Mouse (Mus musculus) NIH3T3 (cell line): Measurements from ENCODE around the gene Gabra5.
A peak's percentile ranks its signal among the peaks of the same experiment; 100 is the strongest.

ENCODE experiments used
- DNase-seq: peaks from one replicate; pipeline ENCODE4 v3.0.0-alpha.2; 2012; ENCODE audit warnings: low read depth

Gene Gabra5

DNA sequence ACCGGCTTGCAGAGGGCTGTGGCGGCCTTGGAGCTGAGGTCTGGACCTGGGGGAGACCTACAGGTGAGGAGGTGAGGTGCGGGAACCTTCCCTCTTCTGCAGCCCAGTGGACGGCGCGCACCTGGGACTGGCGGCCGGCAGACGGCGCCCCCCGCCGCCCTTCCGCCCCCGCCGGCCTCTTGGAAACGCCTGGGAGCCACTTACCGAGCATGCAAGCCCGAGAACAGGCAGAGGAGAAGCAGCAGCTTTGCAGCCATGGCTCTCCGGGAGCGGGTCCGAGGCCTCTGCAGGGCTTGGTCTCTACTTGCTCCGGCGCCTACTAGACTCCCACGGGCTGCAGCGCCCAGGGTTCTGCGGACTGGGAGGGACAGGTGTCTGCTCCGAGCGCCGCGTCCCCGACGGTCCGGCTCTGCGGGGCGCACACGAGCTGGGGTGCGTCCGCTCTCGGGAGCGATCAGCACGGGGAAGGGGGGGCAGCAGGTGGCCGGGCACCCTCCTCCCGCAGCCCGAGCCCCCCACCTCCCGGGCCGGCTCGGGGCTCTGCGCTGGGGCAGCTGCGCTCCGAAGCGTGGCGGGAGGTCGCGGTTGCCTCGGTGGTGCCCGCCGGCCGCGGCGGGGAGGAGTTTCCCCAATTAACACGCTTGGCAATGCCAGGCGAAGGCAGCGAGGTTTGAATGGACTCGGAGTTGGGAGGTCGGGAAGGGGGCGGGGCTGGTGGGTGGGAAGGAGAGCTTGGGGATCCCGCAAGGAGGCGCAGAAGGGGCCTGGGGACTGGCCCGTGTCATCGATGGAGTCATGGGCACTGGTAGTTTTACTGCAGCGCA is 123.1 kb downstream of the Gabra5 start, which contains the start of gene Gabrg3:
Gene Gabrg3, minus strand, starts transcription at position 672 of the 824 bp plus-strand sequence.
- no peak for DNase-seq

DNA sequence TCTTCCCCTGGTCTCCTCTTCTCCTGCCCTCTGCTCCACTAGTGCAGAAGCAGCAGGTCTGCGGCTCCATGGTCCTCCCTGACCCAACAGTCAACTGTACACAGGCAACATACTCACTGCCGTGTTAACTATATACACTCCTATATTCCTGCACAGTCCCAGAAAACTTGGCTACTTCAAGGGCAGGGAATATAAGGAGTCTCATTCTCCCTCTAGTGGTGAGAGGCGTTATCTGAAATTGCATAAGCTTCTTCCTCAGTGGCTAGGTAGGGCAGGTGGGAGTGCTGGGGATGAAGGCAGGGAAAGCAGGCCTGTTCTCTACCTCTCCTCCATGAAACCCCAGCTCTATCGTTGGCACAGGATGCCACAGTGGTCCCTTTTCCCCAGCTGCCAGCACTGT is 125.7 kb downstream of the Gabra5 start:
- peak; percentile 37 for DNase-seq

DNA sequence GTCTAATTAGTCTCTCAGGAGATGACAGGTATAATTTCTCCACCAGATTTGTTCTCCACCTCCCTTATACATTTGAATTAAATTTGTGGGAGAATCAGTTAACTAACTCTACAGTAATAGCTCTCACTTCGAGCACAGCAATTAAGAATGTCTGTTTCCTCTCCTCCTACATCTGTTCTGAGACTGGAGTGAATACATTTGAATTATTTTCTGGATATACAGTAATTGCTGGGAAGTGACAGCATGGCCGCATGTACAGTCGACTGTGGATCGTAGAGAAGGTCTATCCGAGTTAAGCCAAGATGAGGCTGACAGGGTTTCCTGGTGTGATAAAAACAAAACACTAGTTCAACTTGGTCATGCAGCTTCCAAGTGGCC is 143.9 kb downstream of the Gabra5 start:
- no peak for DNase-seq

DNA sequence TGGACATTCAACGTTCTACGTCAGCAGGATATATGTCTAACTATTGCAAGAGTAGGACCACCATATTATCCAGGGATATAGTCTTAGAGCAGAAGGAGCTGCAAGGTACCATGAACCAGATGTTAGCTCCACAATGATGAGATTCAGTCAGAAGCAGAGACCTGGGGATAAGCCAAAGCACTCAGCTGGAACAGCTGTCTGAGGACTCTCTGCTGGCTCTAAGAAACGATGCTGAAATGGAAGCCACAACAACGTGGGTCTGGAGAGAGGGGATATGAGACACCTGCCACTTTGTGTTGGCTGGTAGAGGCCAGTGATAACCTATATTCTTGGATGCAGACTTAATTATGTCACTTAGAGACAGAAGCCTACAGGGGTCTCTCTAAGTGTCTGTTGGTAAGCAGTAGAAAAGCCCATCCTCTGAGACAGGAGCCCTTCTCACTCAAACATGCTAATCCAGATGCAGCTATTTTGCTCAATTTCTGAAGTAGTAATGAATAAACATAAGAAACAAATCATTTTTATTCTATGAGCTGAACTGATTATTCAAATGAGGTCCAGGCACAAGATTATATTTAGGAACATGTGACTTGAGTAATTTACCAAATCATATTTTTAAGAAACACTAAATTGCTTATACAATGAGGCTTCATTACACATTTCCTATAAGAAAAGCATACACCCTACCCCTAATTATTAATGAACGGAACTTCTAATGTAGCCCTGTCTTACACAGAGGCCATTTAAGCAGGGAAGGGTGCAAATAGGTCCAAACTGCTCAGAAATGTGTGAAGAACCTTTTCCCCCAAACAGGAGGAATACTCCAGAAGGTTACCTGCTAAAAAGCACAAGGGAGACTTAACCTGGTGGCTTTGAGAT is 144.5 kb downstream of the Gabra5 start:
- no peak for DNase-seq

DNA sequence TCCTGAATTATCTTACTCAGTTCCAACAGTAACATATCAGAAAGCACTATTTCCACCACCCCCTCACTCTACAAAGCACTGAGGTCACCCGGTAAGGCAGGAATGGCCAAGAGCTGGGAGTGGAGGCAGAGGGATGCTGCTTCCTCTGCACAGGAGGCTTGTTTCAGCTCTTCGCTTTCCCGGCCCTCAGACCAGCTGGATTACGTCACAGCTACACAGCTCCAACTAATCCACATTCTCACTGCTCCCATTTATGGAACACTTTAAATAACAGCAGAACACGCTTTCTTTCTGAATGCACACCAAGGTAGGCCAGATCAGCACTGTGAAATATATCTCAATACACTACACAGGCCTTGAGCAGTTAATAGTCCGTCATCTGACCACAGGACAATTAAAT is 146.0 kb downstream of the Gabra5 start:
- no peak for DNase-seq

DNA sequence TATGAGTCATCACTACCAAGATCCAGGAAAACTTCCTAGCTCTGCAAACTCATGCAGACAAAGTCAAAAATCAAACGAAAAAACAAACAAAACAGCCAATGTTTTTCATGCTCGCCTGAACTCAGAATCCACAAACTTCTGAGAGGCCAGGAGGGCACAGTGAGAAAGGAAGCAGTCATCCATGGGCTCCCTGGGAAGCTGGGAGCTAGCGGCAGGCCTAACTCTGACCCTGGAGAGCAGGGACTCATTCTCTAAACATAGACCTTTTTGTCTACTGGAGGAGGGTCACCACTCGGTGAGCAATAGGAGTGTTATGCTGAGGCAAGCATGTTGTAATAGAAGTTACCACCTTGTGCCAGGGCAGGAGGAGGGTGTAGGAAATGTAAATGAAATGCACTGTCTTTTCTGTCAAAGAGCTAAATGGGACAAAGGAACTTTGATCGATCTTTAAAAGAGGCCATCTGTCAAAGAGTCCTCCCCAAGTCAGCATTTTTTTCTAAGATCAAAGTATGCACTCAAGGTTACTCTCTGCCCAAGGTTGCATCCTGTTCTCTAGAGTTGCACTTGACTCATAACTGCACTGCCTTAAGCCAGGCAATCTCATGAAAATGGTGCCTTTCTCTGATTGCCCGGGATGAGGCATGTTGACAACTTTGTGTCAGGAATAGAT is 151.9 kb downstream of the Gabra5 start:
- DNase-seq, result no peak
